Comparison of ENCODE assay signal across 10 mouse cellular contexts in genomic region chr9:22136765-22137547, GRCm38 (mm10). TPM values are rescaled to one million over a fixed set of nuclear protein-coding genes. Genes with fewer than 3 reads are reported as not detected.
DNase-seq lines count a peak whose midpoint lies in the region; ATAC-seq and TF ChIP-seq lines count a peak whose summit lies in the region.
"Had no signal": no experiment of that assay in that cellular context is flagged by ENCODE, and none has a peak within 500 bp of the region (broad histone marks: within the 10 kb centered on the region; RNA-seq: fewer than 3 reads in every experiment).

No protein-coding gene starts in this region.

- no peak overlapping the region; the same call in 1 of the 2 replicates for H3K4me3 ChIP-seq in limb, embryonic 12.5 days (replicated peaks)
- no peak overlapping the region for H3K4me3 ChIP-seq in cerebellum, adult 2 months (replicated peaks; ENCODE audit: insufficient read depth, low read depth, low read length)

- H3K36me3 ChIP-seq in limb, embryonic 12.5 days: no peaks in the 10 kb centered on the region

- no peak for TF ChIP-seq POLR2A in cerebellum, adult 2 months (IDR thresholded peaks at IDR 0.05; ENCODE audit: borderline replicate concordance, insufficient read depth, low read length)

- TF ChIP-seq CTCF in cerebellum, adult 2 months (IDR thresholded peaks at IDR 0.05; ENCODE audit: borderline replicate concordance, insufficient read depth, low read depth, low read length): no peak

- WGBS in limb, embryonic 12.5 days: 6% methylated on average over 21 of the region's 23 CpGs
- 45% methylated on average over 23 of the region's 23 CpGs for WGBS in cerebellum, adult 2 months

- DNase-seq in adrenal gland, adult (ENCODE audit: inconsistent age in 2 of 2, low spot score in 1 of 2): peak; percentile 76 to 85
- DNase-seq in adrenal gland, postnatal 4 days (ENCODE audit: low spot score in 2 of 2): no peak
- peak; percentile 20 for DNase-seq in thymus, postnatal 4 days
- no peak for DNase-seq in thymus, postnatal 25 days
- no peak for DNase-seq in cerebellum, adult 2 months
- DNase-seq in frontal cortex, postnatal 14 days (ENCODE audit: low spot score in 2 of 2): no peak
- no peak for DNase-seq in right cerebral cortex, adult 2 months (ENCODE audit: low spot score in 2 of 2)
- DNase-seq: cerebellum, adult 11-12 months had no signal

- no peaks in the 10 kb centered on the region for H3K9me3 ChIP-seq in limb, embryonic 12.5 days

- H3K4me1 ChIP-seq in limb, embryonic 12.5 days (replicated peaks): peaks cover 7% of the 10 kb centered on the region
- no peaks in the 10 kb centered on the region for H3K4me1 ChIP-seq in cerebellum, adult 2 months (ENCODE audit: control insufficient read depth, insufficient read depth, low read length)

- peaks cover 23% of the 10 kb centered on the region for H3K27me3 ChIP-seq in limb, embryonic 12.5 days
- H3K27me3 ChIP-seq in cerebellum, adult 2 months (ENCODE audit: control insufficient read depth, insufficient read depth, low read length): no peaks in the 10 kb centered on the region

- H3K27ac ChIP-seq in limb, embryonic 12.5 days: peak overlapping the region; percentile 56
- no peak overlapping the region for H3K27ac ChIP-seq in cerebellum, adult 2 months (ENCODE audit: insufficient read depth, low read length)

- ATAC-seq in limb, embryonic 12.5 days (ENCODE audit: insufficient number of reproducible peaks, insufficient read depth, low FRiP score, low TSS enrichment, low read depth): no peak

- peak overlapping the region; percentile 26; the same call in 1 of the 2 replicates for H3K4me2 ChIP-seq in limb, embryonic 12.5 days

- H3K9ac ChIP-seq in limb, embryonic 12.5 days (replicated peaks): no peak overlapping the region; the same call in 1 of the 2 replicates

RNA-seq across cellular contexts. Expression of gene Acp5, which starts 1.4 kb away (rescaled TPM):
- 10 to 100 TPM; 12.9 to 13.0 TPM for total RNA-seq in adrenal gland, postnatal 4 days (2021)
- 7.7 and 9.9 TPM in 2 replicates for polyA plus RNA-seq in limb, embryonic 12.5 days (2016; fragmentation: Nextera tagmentation; extraction: Ambion mirVana)
- polyA plus RNA-seq in cerebellum, adult 2 months (2012; rRNA removed): 0.25 and 0.28 TPM in 2 replicates

RNA-seq across cellular contexts. Expression of gene Pigyl, which starts 19.7 kb away (rescaled TPM):
- total RNA-seq in adrenal gland, postnatal 4 days (2021): 10 to 100 TPM; 55.8 to 62.3 TPM
- 64.7 and 66.7 TPM in 2 replicates for polyA plus RNA-seq in limb, embryonic 12.5 days (2016; fragmentation: Nextera tagmentation; extraction: Ambion mirVana)
- polyA plus RNA-seq in cerebellum, adult 2 months (2012; rRNA removed): 115 and 150 TPM in 2 replicates

RNA-seq across cellular contexts. Expression of gene Elof1, which starts 20.0 kb away (rescaled TPM):
- total RNA-seq in adrenal gland, postnatal 4 days (2021): 10 to 100 TPM; 74.2 to 78.4 TPM
- 192 and 199 TPM in 2 replicates for polyA plus RNA-seq in limb, embryonic 12.5 days (2016; fragmentation: Nextera tagmentation; extraction: Ambion mirVana)
- 125 and 130 TPM in 2 replicates for polyA plus RNA-seq in cerebellum, adult 2 months (2012; rRNA removed)

RNA-seq across cellular contexts. Expression of gene Cnn1, which starts 37.9 kb away (rescaled TPM):
- 1 to 10 TPM in 1 of 2 experiments, under 1 TPM in 1; 0.81 to 1.6 TPM for total RNA-seq in adrenal gland, postnatal 4 days (2021)
- polyA plus RNA-seq in limb, embryonic 12.5 days (2016; fragmentation: Nextera tagmentation; extraction: Ambion mirVana): 1.4 and 1.5 TPM in 2 replicates
- polyA plus RNA-seq in cerebellum, adult 2 months (2012; rRNA removed): 1.6 and 1.8 TPM in 2 replicates
- total RNA-seq: monocyte, adult 5-6 weeks had no signal

RNA-seq across cellular contexts. Expression of gene Zfp872, which starts 50.9 kb away (rescaled TPM):
- total RNA-seq in adrenal gland, postnatal 4 days (2021): 1 to 10 TPM in 1 of 2 experiments, under 1 TPM in 1; 0.90 to 1.5 TPM
- 0.09 and 0.16 TPM in 2 replicates for polyA plus RNA-seq in limb, embryonic 12.5 days (2016; fragmentation: Nextera tagmentation; extraction: Ambion mirVana)
- polyA plus RNA-seq in cerebellum, adult 2 months (2012; rRNA removed): 0.07 and 0.13 TPM in 2 replicates
- total RNA-seq: monocyte, adult 5-6 weeks had no signal

Comparison
In these comparisons a context has a peak if more than half of its experiments do, and no peak if none do; other contexts are left out.
1. DNase-seq: peak in adrenal gland, adult (2 of 2) and thymus, postnatal 4 days (single experiment); none in adrenal gland, postnatal 4 days (0 of 2), thymus, postnatal 25 days (single experiment), cerebellum, adult 2 months (0 of 2), frontal cortex, postnatal 14 days (0 of 2) and right cerebral cortex, adult 2 months (0 of 2).